Mouse (Mus musculus): ENCODE measurements around the gene Lingo4. TPM values are rescaled to one million over a fixed set of nuclear protein-coding genes. Genes with fewer than 3 reads are reported as not detected.

Lingo4 gene
- polyA plus RNA-seq, 1 experiment = not detected

GRCm38 (mm10) chr3:94393049-94393448, 5.3 kb upstream of the Lingo4 start:
- Histone ChIP-seq H3K4me1 (ENCODE audit: control insufficient read depth, insufficient read depth, low read length) (no peaks in the 10 kb centered on the region), H3K27ac (ENCODE audit: insufficient read depth, low read depth, low read length) (no peak overlapping the region), H3K4me3 (ENCODE audit: insufficient read depth, low read depth, low read length) (no peak overlapping the region)
- 66% methylated on average over 4 of the region's 4 CpGs for WGBS
- TF ChIP-seq POLR2A (IDR thresholded peaks at IDR 0.05; ENCODE audit: insufficient read depth, low read depth, low read length) (no peak), CTCF (IDR thresholded peaks at IDR 0.05; ENCODE audit: insufficient read depth, low read depth, low read length) (no peak)

- peaks cover 2% of the 10 kb centered on the region; the same call in 1 of the 2 replicates for H3K4me1 ChIP-seq (ENCODE audit: control insufficient read depth, insufficient read depth, low read length)
- WGBS = 94% methylated on average over 1 of the region's 1 CpGs
- H3K27ac ChIP-seq (ENCODE audit: insufficient read depth, low read depth, low read length) = no peak overlapping the region
- TF ChIP-seq CTCF (IDR thresholded peaks at IDR 0.05; ENCODE audit: insufficient read depth, low read depth, low read length) = no peak
- TF ChIP-seq POLR2A (IDR thresholded peaks at IDR 0.05; ENCODE audit: insufficient read depth, low read depth, low read length) = no peak
- H3K4me3 ChIP-seq (ENCODE audit: insufficient read depth, low read depth, low read length) = no peak overlapping the region
Observed at GRCm38 (mm10) chr3:94396336-94396735, 2.0 kb upstream of the Lingo4 start.

GRCm38 (mm10) chr3:94396851-94397250, 1.5 kb upstream of the Lingo4 start:
- 95% methylated on average over 4 of the region's 4 CpGs for WGBS
- Histone ChIP-seq H3K27ac (ENCODE audit: insufficient read depth, low read depth, low read length) (no peak overlapping the region), H3K4me3 (ENCODE audit: insufficient read depth, low read depth, low read length) (no peak overlapping the region), H3K4me1 (ENCODE audit: control insufficient read depth, insufficient read depth, low read length) (peaks cover 2% of the 10 kb centered on the region; the same call in 1 of the 2 replicates)
- TF ChIP-seq POLR2A (IDR thresholded peaks at IDR 0.05; ENCODE audit: insufficient read depth, low read depth, low read length) (no peak), CTCF (IDR thresholded peaks at IDR 0.05; ENCODE audit: insufficient read depth, low read depth, low read length) (no peak)

GRCm38 (mm10) chr3:94398943-94399481, 695 bp downstream of the Lingo4 start:
- H3K4me3 ChIP-seq (ENCODE audit: insufficient read depth, low read depth, low read length) = peak overlapping the region; percentile 44
- TF ChIP-seq POLR2A (IDR thresholded peaks at IDR 0.05; ENCODE audit: insufficient read depth, low read depth, low read length) = no peak
- no peak overlapping the region for H3K27ac ChIP-seq (ENCODE audit: insufficient read depth, low read depth, low read length)
- WGBS = 1% methylated on average over 20 of the region's 20 CpGs
- H3K4me1 ChIP-seq (ENCODE audit: control insufficient read depth, insufficient read depth, low read length) = peaks cover 11% of the 10 kb centered on the region

GRCm38 (mm10) chr3:94399663-94400310, 1.5 kb downstream of the Lingo4 start:
- TF ChIP-seq CTCF (IDR thresholded peaks at IDR 0.05; ENCODE audit: insufficient read depth, low read depth, low read length) = no peak
- TF ChIP-seq POLR2A (IDR thresholded peaks at IDR 0.05; ENCODE audit: insufficient read depth, low read depth, low read length) = no peak
- Histone ChIP-seq H3K4me3 (ENCODE audit: insufficient read depth, low read depth, low read length) (0 out of 2 replicates have a peak overlapping the region, but pooled peaks have one; percentile 44), H3K4me1 (ENCODE audit: control insufficient read depth, insufficient read depth, low read length) (peaks cover 18% of the 10 kb centered on the region), H3K27ac (ENCODE audit: insufficient read depth, low read depth, low read length) (no peak overlapping the region)
- WGBS = 57% methylated on average over 5 of the region's 5 CpGs

- H3K4me1 ChIP-seq (ENCODE audit: control insufficient read depth, insufficient read depth, low read length) = peaks cover 20% of the 10 kb centered on the region
- no peak overlapping the region for H3K4me3 ChIP-seq (ENCODE audit: insufficient read depth, low read depth, low read length)
- TF ChIP-seq CTCF (IDR thresholded peaks at IDR 0.05; ENCODE audit: insufficient read depth, low read depth, low read length) = no peak
- no peak for TF ChIP-seq POLR2A (IDR thresholded peaks at IDR 0.05; ENCODE audit: insufficient read depth, low read depth, low read length)
- 86% methylated on average over 8 of the region's 8 CpGs for WGBS
- no peak overlapping the region for H3K27ac ChIP-seq (ENCODE audit: insufficient read depth, low read depth, low read length)
Observed at GRCm38 (mm10) chr3:94402451-94402850, 4.1 kb downstream of the Lingo4 start.

- 12% methylated on average over 7 of the region's 7 CpGs for WGBS
- peaks cover 17% of the 10 kb centered on the region for H3K4me1 ChIP-seq (ENCODE audit: control insufficient read depth, insufficient read depth, low read length)
- H3K4me3 ChIP-seq (ENCODE audit: insufficient read depth, low read depth, low read length) = no peak overlapping the region
- no peak for TF ChIP-seq CTCF (IDR thresholded peaks at IDR 0.05; ENCODE audit: insufficient read depth, low read depth, low read length)
- H3K27ac ChIP-seq (ENCODE audit: insufficient read depth, low read depth, low read length) = no peak overlapping the region; the same call in 1 of the 2 replicates
Observed at GRCm38 (mm10) chr3:94404366-94405054, 6.2 kb downstream of the Lingo4 start.

GRCm38 (mm10) chr3:94405561-94405960, 7.2 kb downstream of the Lingo4 start:
- Histone ChIP-seq H3K4me3 (ENCODE audit: insufficient read depth, low read depth, low read length) (no peak overlapping the region), H3K4me1 (ENCODE audit: control insufficient read depth, insufficient read depth, low read length) (peaks cover 17% of the 10 kb centered on the region), H3K27ac (ENCODE audit: insufficient read depth, low read depth, low read length) (no peak overlapping the region)
- no peak for TF ChIP-seq CTCF (IDR thresholded peaks at IDR 0.05; ENCODE audit: insufficient read depth, low read depth, low read length)
- TF ChIP-seq POLR2A (IDR thresholded peaks at IDR 0.05; ENCODE audit: insufficient read depth, low read depth, low read length) = no peak
- WGBS = 76% methylated on average over 4 of the region's 4 CpGs

- Histone ChIP-seq H3K4me1 (ENCODE audit: control insufficient read depth, insufficient read depth, low read length) (0 out of 2 replicates have a peak, but pooled peaks cover 3% of the 10 kb centered on the region), H3K27ac (ENCODE audit: insufficient read depth, low read depth, low read length) (peak overlapping the region; percentile 77), H3K4me3 (ENCODE audit: insufficient read depth, low read depth, low read length) (peak overlapping the region; percentile 79)
- no peak for TF ChIP-seq CTCF (IDR thresholded peaks at IDR 0.05; ENCODE audit: insufficient read depth, low read depth, low read length)
- TF ChIP-seq POLR2A (IDR thresholded peaks at IDR 0.05; ENCODE audit: insufficient read depth, low read depth, low read length) = no peak
- under 1% methylated on average over 25 of the region's 25 CpGs for WGBS
Observed at GRCm38 (mm10) chr3:94412530-94412929, 14.2 kb downstream of the Lingo4 start.

Data from olfactory bulb, adult 2 months (tissue).